Mouse (Mus musculus): Measurements from ENCODE around the gene Eid2b.

- TF ChIP-seq CTCF (IDR thresholded peaks at IDR 0.05; ENCODE audit: extremely low read depth, insufficient read depth, low read length) (no peak), POLR2A (IDR thresholded peaks at IDR 0.05; ENCODE audit: extremely low read depth, insufficient read depth, low read length) (no peak)
These were observed 47.8 kb downstream of the Eid2b start for GRCm38 (mm10) chr7:28325293-28325692.
